Mouse (Mus musculus): ENCODE results near the gene Podn. TPM values are rescaled to one million over a fixed set of nuclear protein-coding genes. Genes with fewer than 3 reads are reported as not detected.

The Podn gene
- polyA plus RNA-seq, 1 experiment from 2014 or later = 0.39 TPM

GRCm38 (mm10) chr4:107985812-107986211 is 110.4 kb downstream of the Podn start:
- ATAC-seq (replicated peaks; ENCODE audit: insufficient number of reproducible peaks, low FRiP score, low TSS enrichment) = no peak
- Histone ChIP-seq H3K9ac (ENCODE audit: low read depth, low read length) (no peak overlapping the region), H3K36me3 (ENCODE audit: control insufficient read depth, insufficient read depth, low read length) (no peaks in the 10 kb centered on the region), H3K4me1 (ENCODE audit: control insufficient read depth, insufficient read depth, low read length) (peaks cover 2% of the 10 kb centered on the region; the same call in 1 of the 2 replicates), H3K9me3 (replicated peaks; ENCODE audit: control insufficient read depth, low read length) (no peaks in the 10 kb centered on the region), H3K27me3 (ENCODE audit: control insufficient read depth, insufficient read depth, low read length) (no peaks in the 10 kb centered on the region), H3K4me2 (no peak overlapping the region), H3K27ac (ENCODE audit: low read depth, low read length) (no peak overlapping the region), H3K4me3 (ENCODE audit: low read depth, low read length) (no peak overlapping the region)
- WGBS (ENCODE audit: insufficient replicate concordance) = 74% methylated on average over 5 of the region's 5 CpGs

GRCm38 (mm10) chr4:107984282-107984981 is 111.8 kb downstream of the Podn start:
- H3K4me1 ChIP-seq (ENCODE audit: control insufficient read depth, insufficient read depth, low read length) = peaks cover 5% of the 10 kb centered on the region; the same call in 1 of the 2 replicates
- no peaks in the 10 kb centered on the region for H3K36me3 ChIP-seq (ENCODE audit: control insufficient read depth, insufficient read depth, low read length)
- H3K4me3 ChIP-seq (ENCODE audit: low read depth, low read length) = no peak overlapping the region
- no peaks in the 10 kb centered on the region for H3K9me3 ChIP-seq (replicated peaks; ENCODE audit: control insufficient read depth, low read length)
- no peak overlapping the region for H3K27ac ChIP-seq (ENCODE audit: low read depth, low read length)
- WGBS (ENCODE audit: insufficient replicate concordance) = 73% methylated on average over 7 of the region's 7 CpGs
- H3K27me3 ChIP-seq (ENCODE audit: control insufficient read depth, insufficient read depth, low read length) = no peaks in the 10 kb centered on the region
- no peak overlapping the region for H3K4me2 ChIP-seq
- H3K9ac ChIP-seq (ENCODE audit: low read depth, low read length) = no peak overlapping the region
- no peak for ATAC-seq (replicated peaks; ENCODE audit: insufficient number of reproducible peaks, low FRiP score, low TSS enrichment)

- Histone ChIP-seq H3K36me3 (ENCODE audit: control insufficient read depth, insufficient read depth, low read length) (no peaks in the 10 kb centered on the region), H3K27ac (ENCODE audit: low read depth, low read length) (no peak overlapping the region), H3K9me3 (replicated peaks; ENCODE audit: control insufficient read depth, low read length) (no peaks in the 10 kb centered on the region), H3K9ac (ENCODE audit: low read depth, low read length) (no peak overlapping the region), H3K4me1 (ENCODE audit: control insufficient read depth, insufficient read depth, low read length) (peaks cover 8% of the 10 kb centered on the region; the same call in 1 of the 2 replicates), H3K27me3 (ENCODE audit: control insufficient read depth, insufficient read depth, low read length) (no peaks in the 10 kb centered on the region), H3K4me3 (ENCODE audit: low read depth, low read length) (no peak overlapping the region), H3K4me2 (no peak overlapping the region)
- WGBS (ENCODE audit: insufficient replicate concordance) = 77% methylated on average over 1 of the region's 1 CpGs
- ATAC-seq (replicated peaks; ENCODE audit: insufficient number of reproducible peaks, low FRiP score, low TSS enrichment) = no peak
Observed at GRCm38 (mm10) chr4:107983717-107984116, 112.5 kb downstream of the Podn start.

- Histone ChIP-seq H3K36me3 (ENCODE audit: control insufficient read depth, insufficient read depth, low read length) (no peaks in the 10 kb centered on the region), H3K4me1 (ENCODE audit: control insufficient read depth, insufficient read depth, low read length) (peaks cover 8% of the 10 kb centered on the region; the same call in 1 of the 2 replicates), H3K9me3 (replicated peaks; ENCODE audit: control insufficient read depth, low read length) (no peaks in the 10 kb centered on the region), H3K27me3 (ENCODE audit: control insufficient read depth, insufficient read depth, low read length) (peaks cover 5% of the 10 kb centered on the region; the same call in 1 of the 2 replicates), H3K4me3 (ENCODE audit: low read depth, low read length) (no peak overlapping the region), H3K9ac (ENCODE audit: low read depth, low read length) (no peak overlapping the region), H3K27ac (ENCODE audit: low read depth, low read length) (no peak overlapping the region), H3K4me2 (no peak overlapping the region)
- ATAC-seq (replicated peaks; ENCODE audit: insufficient number of reproducible peaks, low FRiP score, low TSS enrichment) = no peak
- 78% methylated on average over 6 of the region's 6 CpGs for WGBS (ENCODE audit: insufficient replicate concordance)
Observed at GRCm38 (mm10) chr4:107980002-107980600, 116.1 kb downstream of the Podn start.

GRCm38 (mm10) chr4:107979530-107979929 is 116.7 kb downstream of the Podn start:
- Histone ChIP-seq H3K27ac (ENCODE audit: low read depth, low read length) (no peak overlapping the region), H3K27me3 (ENCODE audit: control insufficient read depth, insufficient read depth, low read length) (peaks cover 5% of the 10 kb centered on the region; the same call in 1 of the 2 replicates), H3K36me3 (ENCODE audit: control insufficient read depth, insufficient read depth, low read length) (no peaks in the 10 kb centered on the region), H3K9ac (ENCODE audit: low read depth, low read length) (no peak overlapping the region), H3K9me3 (replicated peaks; ENCODE audit: control insufficient read depth, low read length) (no peaks in the 10 kb centered on the region), H3K4me1 (ENCODE audit: control insufficient read depth, insufficient read depth, low read length) (peaks cover 8% of the 10 kb centered on the region; the same call in 1 of the 2 replicates), H3K4me3 (ENCODE audit: low read depth, low read length) (no peak overlapping the region), H3K4me2 (no peak overlapping the region)
- 34% methylated on average over 2 of the region's 2 CpGs for WGBS (ENCODE audit: insufficient replicate concordance)
- ATAC-seq (replicated peaks; ENCODE audit: insufficient number of reproducible peaks, low FRiP score, low TSS enrichment) = no peak

- ATAC-seq (replicated peaks; ENCODE audit: insufficient number of reproducible peaks, low FRiP score, low TSS enrichment) = no peak
- 59% methylated on average over 4 of the region's 4 CpGs for WGBS (ENCODE audit: insufficient replicate concordance)
- Histone ChIP-seq H3K27me3 (ENCODE audit: control insufficient read depth, insufficient read depth, low read length) (peaks cover 5% of the 10 kb centered on the region; the same call in 1 of the 2 replicates), H3K27ac (ENCODE audit: low read depth, low read length) (no peak overlapping the region), H3K36me3 (ENCODE audit: control insufficient read depth, insufficient read depth, low read length) (no peaks in the 10 kb centered on the region), H3K9me3 (replicated peaks; ENCODE audit: control insufficient read depth, low read length) (no peaks in the 10 kb centered on the region), H3K9ac (ENCODE audit: low read depth, low read length) (no peak overlapping the region), H3K4me1 (ENCODE audit: control insufficient read depth, insufficient read depth, low read length) (peaks cover 8% of the 10 kb centered on the region; the same call in 1 of the 2 replicates), H3K4me2 (no peak overlapping the region), H3K4me3 (ENCODE audit: low read depth, low read length) (no peak overlapping the region)
Observed at GRCm38 (mm10) chr4:107977593-107977992, 118.7 kb downstream of the Podn start.

GRCm38 (mm10) chr4:107975004-107975403 is 121.2 kb downstream of the Podn start:
- Histone ChIP-seq H3K27me3 (ENCODE audit: control insufficient read depth, insufficient read depth, low read length) (peaks cover 5% of the 10 kb centered on the region; the same call in 1 of the 2 replicates), H3K27ac (ENCODE audit: low read depth, low read length) (no peak overlapping the region), H3K4me1 (ENCODE audit: control insufficient read depth, insufficient read depth, low read length) (0 out of 2 replicates have a peak, but pooled peaks cover 3% of the 10 kb centered on the region), H3K9me3 (replicated peaks; ENCODE audit: control insufficient read depth, low read length) (no peaks in the 10 kb centered on the region), H3K4me3 (ENCODE audit: low read depth, low read length) (no peak overlapping the region), H3K36me3 (ENCODE audit: control insufficient read depth, insufficient read depth, low read length) (no peaks in the 10 kb centered on the region), H3K9ac (ENCODE audit: low read depth, low read length) (no peak overlapping the region), H3K4me2 (no peak overlapping the region)
- ATAC-seq (replicated peaks; ENCODE audit: insufficient number of reproducible peaks, low FRiP score, low TSS enrichment) = no peak
- WGBS (ENCODE audit: insufficient replicate concordance) = 69% methylated on average over 7 of the region's 7 CpGs

GRCm38 (mm10) chr4:107974527-107974926 is 121.7 kb downstream of the Podn start:
- Histone ChIP-seq H3K9me3 (replicated peaks; ENCODE audit: control insufficient read depth, low read length) (no peaks in the 10 kb centered on the region), H3K36me3 (ENCODE audit: control insufficient read depth, insufficient read depth, low read length) (no peaks in the 10 kb centered on the region), H3K4me3 (ENCODE audit: low read depth, low read length) (no peak overlapping the region), H3K27ac (ENCODE audit: low read depth, low read length) (no peak overlapping the region), H3K4me2 (no peak overlapping the region), H3K9ac (ENCODE audit: low read depth, low read length) (no peak overlapping the region), H3K27me3 (ENCODE audit: control insufficient read depth, insufficient read depth, low read length) (peaks cover 5% of the 10 kb centered on the region; the same call in 1 of the 2 replicates), H3K4me1 (ENCODE audit: control insufficient read depth, insufficient read depth, low read length) (0 out of 2 replicates have a peak, but pooled peaks cover 3% of the 10 kb centered on the region)
- ATAC-seq (replicated peaks; ENCODE audit: insufficient number of reproducible peaks, low FRiP score, low TSS enrichment) = no peak
- 77% methylated on average over 11 of the region's 11 CpGs for WGBS (ENCODE audit: insufficient replicate concordance)
